ENCODE assay signal across 8 mouse cellular contexts in genomic region chr5:137776408-137776918, GRCm38 (mm10). TPM values are rescaled to one million over a fixed set of nuclear protein-coding genes. Genes with fewer than 3 reads are reported as not detected.
DNase-seq lines count a peak whose midpoint lies in the region; ATAC-seq and TF ChIP-seq lines count a peak whose summit lies in the region.

No protein-coding gene starts in this region.

- no peak for ATAC-seq in heart, embryonic 12.5 days (ENCODE audit: insufficient number of reproducible peaks, low FRiP score)
- ATAC-seq in forebrain, embryonic 15.5 days (replicated peaks), result no peak
- ATAC-seq in midbrain, postnatal 0 days (ENCODE audit: low FRiP score), result no peak

- no peaks in the 10 kb centered on the region for H3K27me3 ChIP-seq in heart, embryonic 12.5 days (replicated peaks)
- no peaks in the 10 kb centered on the region for H3K27me3 ChIP-seq in forebrain, embryonic 15.5 days
- no peaks in the 10 kb centered on the region for H3K27me3 ChIP-seq in midbrain, postnatal 0 days (ENCODE audit: insufficient read depth, low read length)

- H3K9ac ChIP-seq in heart, embryonic 12.5 days, result no peak overlapping the region
- no peak overlapping the region for H3K9ac ChIP-seq in forebrain, embryonic 15.5 days (replicated peaks)
- no peak overlapping the region for H3K9ac ChIP-seq in midbrain, postnatal 0 days (replicated peaks; ENCODE audit: low read length, poor library complexity, severe bottlenecking)

- peaks cover 32% of the 10 kb centered on the region for H3K4me1 ChIP-seq in heart, embryonic 12.5 days (replicated peaks)
- peaks cover 26% of the 10 kb centered on the region for H3K4me1 ChIP-seq in forebrain, embryonic 15.5 days
- no peaks in the 10 kb centered on the region for H3K4me1 ChIP-seq in midbrain, postnatal 0 days (ENCODE audit: insufficient read depth, low read length)

- peaks cover 15% of the 10 kb centered on the region for H3K36me3 ChIP-seq in heart, embryonic 12.5 days
- peaks cover 15% of the 10 kb centered on the region for H3K36me3 ChIP-seq in forebrain, embryonic 15.5 days
- H3K36me3 ChIP-seq in midbrain, postnatal 0 days (ENCODE audit: insufficient read depth, low read length), result peaks cover 4% of the 10 kb centered on the region

- no peaks in the 10 kb centered on the region for H3K9me3 ChIP-seq in heart, embryonic 12.5 days (replicated peaks)
- H3K9me3 ChIP-seq in forebrain, embryonic 15.5 days, result no peaks in the 10 kb centered on the region
- H3K9me3 ChIP-seq in midbrain, postnatal 0 days (ENCODE audit: low read length), result no peaks in the 10 kb centered on the region

- DNase-seq in heart, adult 9 months (ENCODE audit: low spot score in 2 of 2), result no peak
- DNase-seq in NIH3T3 (ENCODE audit: low read depth), result peak; percentile 61
- DNase-seq in kidney, adult 11 months, result peak; percentile 74
- DNase-seq in lung, postnatal 4 days, result peak; percentile 46 to 48
- no peak for DNase-seq in midbrain, postnatal 0 days (ENCODE audit: low spot score)
- no peak for DNase-seq in gastrocnemius, adult 8-10 months (ENCODE audit: low spot score in 2 of 2)

- no peak for TF ChIP-seq CTCF in midbrain, postnatal 0 days (IDR thresholded peaks at IDR 0.05)

- H3K4me2 ChIP-seq in heart, embryonic 12.5 days, result no peak overlapping the region
- H3K4me2 ChIP-seq in forebrain, embryonic 15.5 days (replicated peaks), result no peak overlapping the region
- H3K4me2 ChIP-seq in midbrain, postnatal 0 days (ENCODE audit: low read depth, low read length, poor library complexity, severe bottlenecking), result no peak overlapping the region

- H3K4me3 ChIP-seq in heart, embryonic 12.5 days, result no peak overlapping the region
- no peak overlapping the region for H3K4me3 ChIP-seq in forebrain, embryonic 15.5 days
- no peak overlapping the region for H3K4me3 ChIP-seq in midbrain, postnatal 0 days (ENCODE audit: low read depth, low read length)

- H3K27ac ChIP-seq in heart, embryonic 12.5 days (ENCODE audit: poor library complexity, severe bottlenecking), result peak overlapping the region; percentile 15; the same call in 1 of the 2 replicates
- H3K27ac ChIP-seq in forebrain, embryonic 15.5 days (replicated peaks), result no peak overlapping the region
- no peak overlapping the region for H3K27ac ChIP-seq in midbrain, postnatal 0 days (ENCODE audit: low read depth, low read length)

- WGBS in heart, embryonic 12.5 days, result 42% methylated on average over 5 of the region's 5 CpGs
- WGBS in forebrain, embryonic 15.5 days, result 37% methylated on average over 5 of the region's 5 CpGs
- WGBS in midbrain, postnatal 0 days, result 61% methylated on average over 5 of the region's 5 CpGs

RNA-seq across cellular contexts. Expression of gene Ppp1r35, which starts 2.2 kb away (rescaled TPM):
- polyA plus RNA-seq in heart, embryonic 12.5 days (2016; fragmentation: Nextera tagmentation; extraction: Ambion mirVana), result 28.0 and 31.8 TPM in 2 replicates
- 36.9 and 42.4 TPM in 2 replicates for polyA plus RNA-seq in forebrain, embryonic 15.5 days (2015; fragmentation: Nextera tagmentation; extraction: Ambion mirVana)
- total RNA-seq in midbrain, postnatal 0 days (2014; rRNA removed), result 32.5 and 42.1 TPM in 2 replicates
- 38.8 and 47.8 TPM in 2 replicates for polyA plus RNA-seq in midbrain, postnatal 0 days (2015; fragmentation: Nextera tagmentation; extraction: Ambion mirVana)
- total RNA-seq in gastrocnemius, adult 8-10 months (2022), result 1 to 10 TPM; 4.7 to 6.0 (median 5.3) TPM

RNA-seq across cellular contexts. Expression of gene Mepce, which starts 11.0 kb away (rescaled TPM):
- 8.8 and 11.0 TPM in 2 replicates for polyA plus RNA-seq in heart, embryonic 12.5 days (2016; fragmentation: Nextera tagmentation; extraction: Ambion mirVana)
- 12.3 and 12.6 TPM in 2 replicates for polyA plus RNA-seq in forebrain, embryonic 15.5 days (2015; fragmentation: Nextera tagmentation; extraction: Ambion mirVana)
- 40.8 and 46.0 TPM in 2 replicates for total RNA-seq in midbrain, postnatal 0 days (2014; rRNA removed)
- 16.1 and 17.6 TPM in 2 replicates for polyA plus RNA-seq in midbrain, postnatal 0 days (2015; fragmentation: Nextera tagmentation; extraction: Ambion mirVana)
- 10 to 100 TPM; 23.0 to 24.2 (median 23.3) TPM for total RNA-seq in gastrocnemius, adult 8-10 months (2022)

RNA-seq across cellular contexts. Expression of gene Zcwpw1, which starts 11.1 kb away (rescaled TPM):
- 10.9 and 11.4 TPM in 2 replicates for polyA plus RNA-seq in heart, embryonic 12.5 days (2016; fragmentation: Nextera tagmentation; extraction: Ambion mirVana)
- polyA plus RNA-seq in forebrain, embryonic 15.5 days (2015; fragmentation: Nextera tagmentation; extraction: Ambion mirVana), result 10.4 and 11.3 TPM in 2 replicates
- 5.8 and 7.7 TPM in 2 replicates for total RNA-seq in midbrain, postnatal 0 days (2014; rRNA removed)
- 9.0 and 9.4 TPM in 2 replicates for polyA plus RNA-seq in midbrain, postnatal 0 days (2015; fragmentation: Nextera tagmentation; extraction: Ambion mirVana)
- under 1 TPM in 2 of 4 experiments, not detected in 2; 0.24 to 0.31 TPM for total RNA-seq in gastrocnemius, adult 8-10 months (2022)

RNA-seq across cellular contexts. Expression of gene Tsc22d4, which starts 30.9 kb away (rescaled TPM):
- 144 and 154 TPM in 2 replicates for polyA plus RNA-seq in heart, embryonic 12.5 days (2016; fragmentation: Nextera tagmentation; extraction: Ambion mirVana)
- 75.6 and 76.1 TPM in 2 replicates for polyA plus RNA-seq in forebrain, embryonic 15.5 days (2015; fragmentation: Nextera tagmentation; extraction: Ambion mirVana)
- 188 and 320 TPM in 2 replicates for total RNA-seq in midbrain, postnatal 0 days (2014; rRNA removed)
- 157 and 179 TPM in 2 replicates for polyA plus RNA-seq in midbrain, postnatal 0 days (2015; fragmentation: Nextera tagmentation; extraction: Ambion mirVana)
- total RNA-seq in gastrocnemius, adult 8-10 months (2022), result 10 to 100 TPM; 39.6 to 68.9 (median 47.7) TPM

RNA-seq across cellular contexts. Expression of gene Nyap1, which starts 35.1 kb away (rescaled TPM):
- 1.2 and 1.7 TPM in 2 replicates for polyA plus RNA-seq in heart, embryonic 12.5 days (2016; fragmentation: Nextera tagmentation; extraction: Ambion mirVana)
- 43.6 and 45.6 TPM in 2 replicates for polyA plus RNA-seq in forebrain, embryonic 15.5 days (2015; fragmentation: Nextera tagmentation; extraction: Ambion mirVana)
- total RNA-seq in midbrain, postnatal 0 days (2014; rRNA removed), result 230 and 261 TPM in 2 replicates
- polyA plus RNA-seq in midbrain, postnatal 0 days (2015; fragmentation: Nextera tagmentation; extraction: Ambion mirVana), result 47.0 and 50.1 TPM in 2 replicates
- under 1 TPM in 2 of 4 experiments, not detected in 2; 0.10 to 0.16 TPM for total RNA-seq in gastrocnemius, adult 8-10 months (2022)

Comparison
In these comparisons a context has a peak if more than half of its experiments do, and no peak if none do; other contexts are left out.
1. DNase-seq: peak in NIH3T3 (single experiment), kidney, adult 11 months (single experiment) and lung, postnatal 4 days (2 of 2); none in heart, adult 9 months (0 of 2), midbrain, postnatal 0 days (single experiment) and gastrocnemius, adult 8-10 months (0 of 2).